Mouse (Mus musculus): Measurements from ENCODE around the gene Zbtb20.

The Zbtb20 gene

GRCm38 (mm10) chr16:43604399-43605013, 728.8 kb downstream of the Zbtb20 start:
- DNase-seq (ENCODE audit: low spot score), result no peak

GRCm38 (mm10) chr16:43607086-43607485, 731.4 kb downstream of the Zbtb20 start:
- DNase-seq (ENCODE audit: low spot score), result no peak

- DNase-seq (ENCODE audit: low spot score), result no peak
These were observed 732.4 kb downstream of the Zbtb20 start for GRCm38 (mm10) chr16:43608066-43608465.

GRCm38 (mm10) chr16:43610375-43610774, 734.7 kb downstream of the Zbtb20 start:
- DNase-seq (ENCODE audit: low spot score), result no peak

GRCm38 (mm10) chr16:43616348-43616747, 740.7 kb downstream of the Zbtb20 start:
- no peak for DNase-seq (ENCODE audit: low spot score)

- no peak for DNase-seq (ENCODE audit: low spot score)
These were observed 741.7 kb downstream of the Zbtb20 start for GRCm38 (mm10) chr16:43617346-43617745.

- no peak for DNase-seq (ENCODE audit: low spot score)
These were observed 742.6 kb downstream of the Zbtb20 start for GRCm38 (mm10) chr16:43618286-43618685.

- DNase-seq (ENCODE audit: low spot score), result no peak
These were observed 743.6 kb downstream of the Zbtb20 start for GRCm38 (mm10) chr16:43619277-43619676.

- DNase-seq (ENCODE audit: low spot score), result no peak
These were observed 744.7 kb downstream of the Zbtb20 start for GRCm38 (mm10) chr16:43620359-43620758.

- no peak for DNase-seq (ENCODE audit: low spot score)
These were observed 747.8 kb downstream of the Zbtb20 start for GRCm38 (mm10) chr16:43623315-43624000.

- no peak for DNase-seq (ENCODE audit: low spot score)
These were observed 749.2 kb downstream of the Zbtb20 start for GRCm38 (mm10) chr16:43624876-43625275.

- no peak for DNase-seq (ENCODE audit: low spot score)
These were observed 749.6 kb downstream of the Zbtb20 start for GRCm38 (mm10) chr16:43625289-43625688.

GRCm38 (mm10) chr16:43625956-43626355, 750.3 kb downstream of the Zbtb20 start:
- no peak for DNase-seq (ENCODE audit: low spot score)

GRCm38 (mm10) chr16:43628662-43629061, 753.0 kb downstream of the Zbtb20 start:
- DNase-seq (ENCODE audit: low spot score), result no peak

GRCm38 (mm10) chr16:43631758-43632157, 756.1 kb downstream of the Zbtb20 start:
- DNase-seq (ENCODE audit: low spot score), result no peak

GRCm38 (mm10) chr16:43634037-43634436, 758.4 kb downstream of the Zbtb20 start:
- DNase-seq (ENCODE audit: low spot score), result no peak

- no peak for DNase-seq (ENCODE audit: low spot score)
These were observed 761.6 kb downstream of the Zbtb20 start for GRCm38 (mm10) chr16:43637241-43637640.

- no peak for DNase-seq (ENCODE audit: low spot score)
These were observed 762.8 kb downstream of the Zbtb20 start for GRCm38 (mm10) chr16:43638406-43639049.

GRCm38 (mm10) chr16:43641230-43641629, 765.5 kb downstream of the Zbtb20 start:
- DNase-seq (ENCODE audit: low spot score), result no peak

GRCm38 (mm10) chr16:43645879-43646278, 770.2 kb downstream of the Zbtb20 start:
- no peak for DNase-seq (ENCODE audit: low spot score)

- DNase-seq (ENCODE audit: low spot score), result no peak
These were observed 771.3 kb downstream of the Zbtb20 start for GRCm38 (mm10) chr16:43646943-43647342.

GRCm38 (mm10) chr16:43647641-43648040, 772.0 kb downstream of the Zbtb20 start:
- no peak for DNase-seq (ENCODE audit: low spot score)

- DNase-seq (ENCODE audit: low spot score), result no peak
These were observed 774.8 kb downstream of the Zbtb20 start for GRCm38 (mm10) chr16:43650355-43651080.

Data from c-Kit-positive CD71-positive TER-119-positive erythroid progenitor cells, embryonic 14.5 days (primary cell).